Mouse (Mus musculus): ENCODE results near the gene Bcat2. TPM values are rescaled to one million over a fixed set of nuclear protein-coding genes. Genes with fewer than 3 reads are reported as not detected.

Gene Bcat2
- polyA plus RNA-seq, 1 experiment from 2014 or later, result 37.1 TPM

GRCm38 (mm10) chr7:45530643-45531042 is 39.3 kb upstream of the Bcat2 start:
- 79% methylated on average over 2 of the region's 2 CpGs for WGBS
- Histone ChIP-seq H3K27ac (peak overlapping the region; percentile 76), H3K9me3 (no peaks in the 10 kb centered on the region), H3K4me3 (peak overlapping the region; percentile 26), H3K36me3 (no peaks in the 10 kb centered on the region), H3K27me3 (ENCODE audit: insufficient read depth, poor library complexity, severe bottlenecking) (no peaks in the 10 kb centered on the region), H3K4me1 (replicated peaks) (peaks cover 41% of the 10 kb centered on the region)
- no peak for DNase-seq (ENCODE audit: low spot score)

- no peak overlapping the region for H3K4me3 ChIP-seq
- 82% methylated on average over 1 of the region's 1 CpGs for WGBS
Observed at GRCm38 (mm10) chr7:45535676-45536075, 34.3 kb upstream of the Bcat2 start.

GRCm38 (mm10) chr7:45537602-45538001 is 32.4 kb upstream of the Bcat2 start:
- peak overlapping the region; percentile 88 for H3K27ac ChIP-seq

More at GRCm38 (mm10) chr7:45535676-45536075, 34.3 kb upstream of the Bcat2 start:
- no peaks in the 10 kb centered on the region for H3K27me3 ChIP-seq (ENCODE audit: insufficient read depth, poor library complexity, severe bottlenecking)
- peaks cover 37% of the 10 kb centered on the region for H3K4me1 ChIP-seq (replicated peaks)
- no peaks in the 10 kb centered on the region for H3K36me3 ChIP-seq
- H3K27ac ChIP-seq, result no peak overlapping the region
- H3K9me3 ChIP-seq, result no peaks in the 10 kb centered on the region
- no peak for DNase-seq (ENCODE audit: low spot score)

GRCm38 (mm10) chr7:45538163-45539041 is 31.6 kb upstream of the Bcat2 start:
- Histone ChIP-seq H3K9me3 (no peaks in the 10 kb centered on the region), H3K27ac (peak overlapping the region; percentile 88), H3K27me3 (ENCODE audit: insufficient read depth, poor library complexity, severe bottlenecking) (no peaks in the 10 kb centered on the region), H3K36me3 (no peaks in the 10 kb centered on the region), H3K4me3 (peak overlapping the region; percentile 67), H3K4me1 (replicated peaks) (peaks cover 36% of the 10 kb centered on the region)
- peak; percentile 67 for DNase-seq (ENCODE audit: low spot score)
- WGBS, result 3% methylated on average over 29 of the region's 29 CpGs

More at GRCm38 (mm10) chr7:45537602-45538001, 32.4 kb upstream of the Bcat2 start:
- Histone ChIP-seq H3K9me3 (no peaks in the 10 kb centered on the region), H3K27me3 (ENCODE audit: insufficient read depth, poor library complexity, severe bottlenecking) (no peaks in the 10 kb centered on the region), H3K4me3 (peak overlapping the region; percentile 67), H3K36me3 (no peaks in the 10 kb centered on the region), H3K4me1 (replicated peaks) (peaks cover 36% of the 10 kb centered on the region)
- WGBS, result 78% methylated on average over 10 of the region's 10 CpGs
- no peak for DNase-seq (ENCODE audit: low spot score)

- no peaks in the 10 kb centered on the region; the same call in 1 of the 2 replicates for H3K9me3 ChIP-seq
- peaks cover 33% of the 10 kb centered on the region for H3K4me1 ChIP-seq (replicated peaks)
- H3K4me3 ChIP-seq, result no peak overlapping the region
- no peak for DNase-seq (ENCODE audit: low spot score)
- H3K27ac ChIP-seq, result no peak overlapping the region; the same call in 1 of the 2 replicates
- WGBS, result 86% methylated on average over 3 of the region's 3 CpGs
- H3K36me3 ChIP-seq, result no peaks in the 10 kb centered on the region
- no peaks in the 10 kb centered on the region for H3K27me3 ChIP-seq (ENCODE audit: insufficient read depth, poor library complexity, severe bottlenecking)
Observed at GRCm38 (mm10) chr7:45539095-45539494, 30.9 kb upstream of the Bcat2 start.

- WGBS, result 80% methylated on average over 2 of the region's 2 CpGs
- H3K4me3 ChIP-seq, result no peak overlapping the region
- no peak overlapping the region for H3K27ac ChIP-seq
- H3K4me1 ChIP-seq (replicated peaks), result peaks cover 27% of the 10 kb centered on the region
- H3K27me3 ChIP-seq (ENCODE audit: insufficient read depth, poor library complexity, severe bottlenecking), result no peaks in the 10 kb centered on the region
- H3K36me3 ChIP-seq, result no peaks in the 10 kb centered on the region
- DNase-seq (ENCODE audit: low spot score), result no peak
- H3K9me3 ChIP-seq, result peaks cover 6% of the 10 kb centered on the region; the same call in 1 of the 2 replicates
Observed at GRCm38 (mm10) chr7:45540213-45540612, 29.7 kb upstream of the Bcat2 start.

GRCm38 (mm10) chr7:45544525-45544924 is 25.4 kb upstream of the Bcat2 start:
- Histone ChIP-seq H3K9me3 (peaks cover 6% of the 10 kb centered on the region; the same call in 1 of the 2 replicates), H3K27ac (no peak overlapping the region), H3K36me3 (no peaks in the 10 kb centered on the region), H3K4me1 (replicated peaks) (peaks cover 11% of the 10 kb centered on the region), H3K4me3 (no peak overlapping the region), H3K27me3 (ENCODE audit: insufficient read depth, poor library complexity, severe bottlenecking) (no peaks in the 10 kb centered on the region)
- DNase-seq (ENCODE audit: low spot score), result no peak
- 89% methylated on average over 1 of the region's 1 CpGs for WGBS

- no peak for DNase-seq (ENCODE audit: low spot score)
- H3K27ac ChIP-seq, result 0 out of 2 replicates have a peak overlapping the region, but pooled peaks have one; percentile 23
- no peaks in the 10 kb centered on the region for H3K36me3 ChIP-seq
- no peak overlapping the region for H3K4me3 ChIP-seq
- peaks cover 9% of the 10 kb centered on the region for H3K4me1 ChIP-seq (replicated peaks)
- no peaks in the 10 kb centered on the region for H3K9me3 ChIP-seq
- H3K27me3 ChIP-seq (ENCODE audit: insufficient read depth, poor library complexity, severe bottlenecking), result no peaks in the 10 kb centered on the region
- 92% methylated on average over 16 of the region's 16 CpGs for WGBS
Observed at GRCm38 (mm10) chr7:45549641-45550436, 20.1 kb upstream of the Bcat2 start.

- no peak for DNase-seq (ENCODE audit: low spot score)
- H3K4me1 ChIP-seq (replicated peaks), result peaks cover 11% of the 10 kb centered on the region
- H3K36me3 ChIP-seq, result no peaks in the 10 kb centered on the region
- no peaks in the 10 kb centered on the region for H3K27me3 ChIP-seq (ENCODE audit: insufficient read depth, poor library complexity, severe bottlenecking)
- no peak overlapping the region for H3K4me3 ChIP-seq
- H3K9me3 ChIP-seq, result no peaks in the 10 kb centered on the region
- WGBS, result 83% methylated on average over 11 of the region's 11 CpGs
- 0 out of 2 replicates have a peak overlapping the region, but pooled peaks have one; percentile 23 for H3K27ac ChIP-seq
Observed at GRCm38 (mm10) chr7:45550821-45551511, 19.0 kb upstream of the Bcat2 start.

- no peaks in the 10 kb centered on the region for H3K9me3 ChIP-seq
- WGBS, result 85% methylated on average over 8 of the region's 8 CpGs
- no peaks in the 10 kb centered on the region for H3K36me3 ChIP-seq
- no peak overlapping the region for H3K27ac ChIP-seq
- no peaks in the 10 kb centered on the region for H3K27me3 ChIP-seq (ENCODE audit: insufficient read depth, poor library complexity, severe bottlenecking)
- DNase-seq (ENCODE audit: low spot score), result no peak
- peaks cover 15% of the 10 kb centered on the region for H3K4me1 ChIP-seq (replicated peaks)
- H3K4me3 ChIP-seq, result no peak overlapping the region
Observed at GRCm38 (mm10) chr7:45551512-45551883, 18.5 kb upstream of the Bcat2 start.

GRCm38 (mm10) chr7:45553519-45553918 is 16.4 kb upstream of the Bcat2 start:
- Histone ChIP-seq H3K27ac (peak overlapping the region; percentile 29), H3K4me1 (replicated peaks) (peaks cover 15% of the 10 kb centered on the region), H3K36me3 (no peaks in the 10 kb centered on the region), H3K4me3 (no peak overlapping the region), H3K27me3 (ENCODE audit: insufficient read depth, poor library complexity, severe bottlenecking) (no peaks in the 10 kb centered on the region), H3K9me3 (no peaks in the 10 kb centered on the region)
- WGBS, result 71% methylated on average over 8 of the region's 8 CpGs
- no peak for DNase-seq (ENCODE audit: low spot score)

- H3K36me3 ChIP-seq, result no peaks in the 10 kb centered on the region
- H3K27me3 ChIP-seq (ENCODE audit: insufficient read depth, poor library complexity, severe bottlenecking), result no peaks in the 10 kb centered on the region
- H3K4me1 ChIP-seq (replicated peaks), result peaks cover 18% of the 10 kb centered on the region
- no peak overlapping the region for H3K4me3 ChIP-seq
- DNase-seq (ENCODE audit: low spot score), result no peak
- no peaks in the 10 kb centered on the region for H3K9me3 ChIP-seq
- peak overlapping the region; percentile 29; the same call in 1 of the 2 replicates for H3K27ac ChIP-seq
- 91% methylated on average over 2 of the region's 2 CpGs for WGBS
Observed at GRCm38 (mm10) chr7:45553990-45554389, 16.0 kb upstream of the Bcat2 start.

All from hindbrain, embryonic 10.5 days (tissue).